Mouse (Mus musculus) midbrain, embryonic 11.5 days (tissue): ENCODE data around the gene Olfr111. TPM values are rescaled to one million over a fixed set of nuclear protein-coding genes. Genes with fewer than 3 reads are reported as not detected.
"Not testable (repeated sequence)": the region's sequence is repeated elsewhere in the genome, so short reads cannot be mapped to it uniquely, and the experiment has no call there.

ENCODE experiments used
- ATAC-seq: fragments of 200-750 bp; cut with Nextera tagmentation; 2 replicates; pipeline ENCODE4 v1.8.0; 2017; ENCODE audit warnings: moderate TSS enrichment, moderate library complexity; ENCODE audit not compliant: low FRiP score
- DNase-seq: peaks from one replicate; pipeline ENCODE4 v3.0.0; 2015; ENCODE audit warnings: low spot score; ENCODE audit errors: missing footprints
- H3K27ac ChIP-seq: fragments of 300-500 bp; sonication (generic); 2 replicates; pipeline ENCODE4 v1.5.1; 2014; ENCODE audit warnings: low read depth, low read length
- H3K27me3 ChIP-seq: fragments of 300-500 bp; sonication (generic); 2 replicates; pipeline ENCODE4 v1.6.1; 2014; ENCODE audit warnings: mild to moderate bottlenecking, low read length, moderate library complexity, mixed read lengths; ENCODE audit not compliant: control insufficient read depth, insufficient read depth
- H3K36me3 ChIP-seq: fragments of 300-500 bp; sonication (generic); 2 replicates; pipeline ENCODE4 v1.6.1; 2014; ENCODE audit warnings: mild to moderate bottlenecking, low read length, moderate library complexity, mixed read lengths; ENCODE audit not compliant: control insufficient read depth, insufficient read depth
- H3K4me1 ChIP-seq: fragments of 300-500 bp; sonication (generic); 2 replicates; pipeline ENCODE4 v1.6.1; 2014; ENCODE audit warnings: low read length; ENCODE audit not compliant: control insufficient read depth, insufficient read depth
- H3K4me2 ChIP-seq: fragments of 300-500 bp; sonication (generic); 2 replicates; pipeline ENCODE4 v1.6.1; 2014; ENCODE audit warnings: mild to moderate bottlenecking, moderate library complexity
- H3K4me3 ChIP-seq: fragments of 300-500 bp; sonication (generic); 2 replicates; pipeline ENCODE4 v1.5.1; 2014; ENCODE audit warnings: low read depth, low read length
- H3K9ac ChIP-seq: fragments of 300-500 bp; sonication (generic); 2 replicates; pipeline ENCODE4 v1.6.1; 2014; ENCODE audit warnings: low read length
- H3K9me3 ChIP-seq: fragments of 300-500 bp; sonication (generic); 2 replicates; pipeline ENCODE4 v1.6.1; 2016; ENCODE audit warnings: low read length; ENCODE audit not compliant: control insufficient read depth
- WGBS: fragments of 180-500 bp; shearing (Covaris S2); extraction: QIAGEN DNeasy Blood & Tissue Kit; methylation state at CpG from one replicate; pipeline ENCODE4 v1.1.7; 2014; 5-methylcytosine and 5-hydroxymethylcytosine counted together
- polyA plus RNA-seq: library from polyadenylated mRNA; unstranded; fragments of >200 nt; fragmentation: Nextera tagmentation; extraction: Ambion mirVana; gene quantifications from 2 replicates; pipeline ENCODE4 v1.2.1, GENCODE M21; 2014

The Olfr111 gene
- not detected in 2 replicates for polyA plus RNA-seq

GRCm38 (mm10) chr17:37507730-37508129 lies at the start of gene Olfr111:
Gene Olfr111, plus strand, starts transcription at chr17:37508030.
- Histone ChIP-seq H3K4me1 (no peaks in the 10 kb centered on the region), H3K9ac (no peak within 1 kb of the TSS), H3K9me3 (no peaks in the 10 kb centered on the region), H3K36me3 (no peaks in the 10 kb centered on the region), H3K27me3 (no peaks in the 10 kb centered on the region), H3K27ac (no peak within 1 kb of the TSS), H3K4me2 (no peak within 1 kb of the TSS), H3K4me3 (no peak within 1 kb of the TSS)
- 90% methylated on average over 4 of the region's 4 CpGs for WGBS
- no peak for DNase-seq
- ATAC-seq: no peak

GRCm38 (mm10) chr17:37458616-37459015 lies 49.2 kb upstream of the Olfr111 start, which contains the start of gene Olfr109:
Gene Olfr109, plus strand, starts transcription at chr17:37458916.
- no peaks in the 10 kb centered on the region for H3K4me1 ChIP-seq
- H3K4me2 ChIP-seq: no peak within 1 kb of the TSS
- H3K27ac ChIP-seq: no peak within 1 kb of the TSS
- ATAC-seq: no peak
- 87% methylated on average over 1 of the region's 1 CpGs for WGBS
- H3K36me3 ChIP-seq: no peaks in the 10 kb centered on the region
- H3K4me3 ChIP-seq: no peak within 1 kb of the TSS
- H3K9ac ChIP-seq: no peak within 1 kb of the TSS
- DNase-seq: no peak
- H3K27me3 ChIP-seq: no peaks in the 10 kb centered on the region
- H3K9me3 ChIP-seq: no peaks in the 10 kb centered on the region

- Histone ChIP-seq H3K27ac (no peak within 1 kb of the TSS), H3K4me1 (no peaks in the 10 kb centered on the region), H3K9me3 (no peaks in the 10 kb centered on the region), H3K36me3 (no peaks in the 10 kb centered on the region), H3K27me3 (no peaks in the 10 kb centered on the region), H3K4me2 (no peak within 1 kb of the TSS), H3K4me3 (no peak within 1 kb of the TSS), H3K9ac (no peak within 1 kb of the TSS)
- whole genome bisulfite sequencing: 81% methylated on average over 2 of the region's 2 CpGs
- ATAC-seq: no peak
- no peak for DNase-seq
Measured at GRCm38 (mm10) chr17:37483452-37483851, 24.4 kb upstream of the Olfr111 start, which contains the start of gene H2-M2. Gene H2-M2, minus strand, starts transcription at chr17:37483552.

- no peak within 1 kb of the TSS for H3K4me2 ChIP-seq
- no peak within 1 kb of the TSS for H3K4me3 ChIP-seq
- H3K4me1 ChIP-seq: no peaks in the 10 kb centered on the region
- no peak within 1 kb of the TSS for H3K27ac ChIP-seq
- H3K27me3 ChIP-seq: no peaks in the 10 kb centered on the region
- ATAC-seq (no peak), DNase-seq (no peak)
- no peaks in the 10 kb centered on the region for H3K36me3 ChIP-seq
- 52% methylated on average over 1 of the region's 1 CpGs for WGBS
- no peaks in the 10 kb centered on the region for H3K9me3 ChIP-seq
- no peak within 1 kb of the TSS for H3K9ac ChIP-seq
Measured at GRCm38 (mm10) chr17:37491930-37492518, 15.8 kb upstream of the Olfr111 start, which contains the start of gene Olfr110. Gene Olfr110, plus strand, starts transcription at chr17:37492468.

- H3K9ac ChIP-seq, H3K27me3 ChIP-seq, DNase-seq, H3K4me3 ChIP-seq, H3K9me3 ChIP-seq, H3K27ac ChIP-seq, H3K4me2 ChIP-seq, H3K4me1 ChIP-seq, ATAC-seq, H3K36me3 ChIP-seq: not testable (repeated sequence)
Measured at GRCm38 (mm10) chr17:37524612-37525011, 16.8 kb downstream of the Olfr111 start.

- 71% methylated on average over 1 of the region's 1 CpGs for WGBS
- not testable (repeated sequence) for ATAC-seq, H3K36me3 ChIP-seq
Measured at GRCm38 (mm10) chr17:37525427-37525826, 17.6 kb downstream of the Olfr111 start.

GRCm38 (mm10) chr17:37535173-37535572 lies 27.3 kb downstream of the Olfr111 start:
- Histone ChIP-seq H3K4me2 (no peak overlapping the region), H3K4me1 (no peaks in the 10 kb centered on the region), H3K36me3 (no peaks in the 10 kb centered on the region), H3K4me3 (no peak overlapping the region), H3K27ac (no peak overlapping the region), H3K9ac (no peak overlapping the region), H3K9me3 (no peaks in the 10 kb centered on the region), H3K27me3 (no peaks in the 10 kb centered on the region)
- no peak for DNase-seq
- ATAC-seq: no peak

More at GRCm38 (mm10) chr17:37525427-37525826, 17.6 kb downstream of the Olfr111 start:
- H3K4me3 ChIP-seq, H3K4me2 ChIP-seq, H3K9me3 ChIP-seq, DNase-seq, H3K9ac ChIP-seq, H3K27ac ChIP-seq, H3K27me3 ChIP-seq, H3K4me1 ChIP-seq: not testable (repeated sequence)

- not testable (repeated sequence) for H3K4me3 ChIP-seq, H3K9me3 ChIP-seq, ATAC-seq, H3K4me1 ChIP-seq, H3K36me3 ChIP-seq, H3K4me2 ChIP-seq, DNase-seq, H3K27me3 ChIP-seq, H3K27ac ChIP-seq, H3K9ac ChIP-seq
- WGBS: 69% methylated on average over 1 of the region's 1 CpGs
Measured at GRCm38 (mm10) chr17:37538416-37538815, 30.6 kb downstream of the Olfr111 start.

- Histone ChIP-seq H3K4me3 (no peak overlapping the region), H3K4me2 (no peak overlapping the region), H3K27me3 (no peaks in the 10 kb centered on the region), H3K36me3 (no peaks in the 10 kb centered on the region), H3K9ac (no peak overlapping the region), H3K4me1 (no peaks in the 10 kb centered on the region), H3K9me3 (no peaks in the 10 kb centered on the region), H3K27ac (no peak overlapping the region)
- ATAC-seq: peak; percentile 74
- DNase-seq: no peak
- 60% methylated on average over 4 of the region's 4 CpGs for WGBS
Measured at GRCm38 (mm10) chr17:37541454-37542119, 33.8 kb downstream of the Olfr111 start.
